Mouse (Mus musculus) heart, adult 2 months (tissue): Measurements from ENCODE around the gene Ror2. TPM values are rescaled to one million over a fixed set of nuclear protein-coding genes. Genes with fewer than 3 reads are reported as not detected.

ENCODE experiments used
- DNase-seq, 2 experiments: peaks; one replicate each; pipeline ENCODE4 v3.0.0; 2021
- H3K27ac ChIP-seq: fragments of 200-600 bp; 2 replicates; pipeline ENCODE4 v1.8.1; 2022
- H3K27me3 ChIP-seq: fragments of 200-500 bp; 2 replicates; pipeline ENCODE4 v1.6.1; 2012; ENCODE audit warnings: mild to moderate bottlenecking, low read length, inconsistent platforms, mixed read lengths; ENCODE audit not compliant: control insufficient read depth, insufficient read depth
- H3K36me3 ChIP-seq: fragments of 200-500 bp; 2 replicates; pipeline ENCODE4 v1.6.1; 2012; ENCODE audit warnings: low read length, inconsistent platforms; ENCODE audit not compliant: control insufficient read depth, insufficient read depth
- H3K4me1 ChIP-seq: fragments of 200-500 bp; 2 replicates; pipeline ENCODE4 v1.6.1; 2011; ENCODE audit warnings: low read length; ENCODE audit not compliant: control insufficient read depth, insufficient read depth
- H3K4me3 ChIP-seq: fragments of 200-600 bp; 2 replicates; pipeline ENCODE4 v1.8.1; 2022
- H3K79me2 ChIP-seq: fragments of 200-500 bp; replicated peaks from 2 replicates; pipeline ENCODE4 v1.6.1; 2012; ENCODE audit warnings: mild to moderate bottlenecking, inconsistent platforms, low read length, moderate library complexity, mixed read lengths; ENCODE audit not compliant: control insufficient read depth, insufficient read depth
- H3K9ac ChIP-seq: fragments of 200-500 bp; 2 replicates; pipeline ENCODE4 v1.6.1; 2012; ENCODE audit warnings: low read depth, mild to moderate bottlenecking, control low read depth, inconsistent platforms, low read length, mixed read lengths
- CTCF ChIP-seq: fragments of 200-600 bp; IDR thresholded peaks from 2 replicates; pipeline ENCODE4 v1.8.1; 2022; ENCODE audit warnings: antibody characterized with exemption, mild to moderate bottlenecking, moderate library complexity
- EP300 ChIP-seq: fragments of 200-500 bp; IDR thresholded peaks from 2 replicates; pipeline ENCODE4 v1.6.1; 2011; ENCODE audit warnings: low read depth, low read length, control low read depth; ENCODE audit not compliant: insufficient read depth
- POLR2A ChIP-seq: fragments of 200-500 bp; IDR thresholded peaks from 2 replicates; pipeline ENCODE4 v1.6.1; 2011; ENCODE audit warnings: mild to moderate bottlenecking, low read depth, low read length, control low read depth; ENCODE audit not compliant: insufficient read depth
- WGBS: fragments of 180-500 bp; shearing (Covaris S2); methylation state at CpG from one replicate; pipeline ENCODE4 v1.1.7; 2018; 5-methylcytosine and 5-hydroxymethylcytosine counted together
- intact Hi-C: fragments of 180-260 bp; cut with DNase I; formaldehyde crosslinking; loops from one replicate; pipeline ENCODE4 v1.15.1; 2025
- polyA plus RNA-seq: library from polyadenylated mRNA; depleted of rRNA; stranded (reverse); fragments of >200 nt; gene quantifications from 2 replicates; pipeline ENCODE4 v1.2.3, GENCODE M21; 2012
- total RNA-seq, 2 experiments: library from RNA; stranded (reverse); gene quantifications; 2 replicates each; pipeline ENCODE4 v1.2.3; 2021

Ror2 gene
- total and polyA plus RNA-seq, 3 experiments: 1.1 to 1.9 (median 1.5) TPM

DNA sequence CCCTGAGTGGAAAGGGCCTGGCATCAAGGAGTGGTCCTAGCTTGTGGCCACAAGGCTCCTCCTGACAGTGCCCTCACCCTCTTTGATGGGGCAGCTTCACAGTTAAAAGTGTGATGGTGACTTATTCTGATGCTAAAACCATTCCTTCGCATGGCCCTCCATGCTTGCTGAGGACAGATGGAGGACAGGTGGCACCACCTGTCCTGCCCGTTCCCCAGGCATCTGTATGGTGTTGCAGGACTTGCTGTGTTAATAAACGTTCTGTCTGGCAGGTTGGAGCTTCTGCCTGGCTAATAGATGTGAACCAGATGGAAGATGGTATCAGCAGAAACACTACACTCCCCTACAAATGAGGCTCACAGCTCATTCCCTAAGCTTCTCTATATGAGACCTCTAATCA lies 140.4 kb downstream of the Ror2 start:
- intact Hi-C loops: no loop called here
- no peaks in the 10 kb centered on the region for H3K36me3 ChIP-seq
- WGBS: 82% methylated on average over 3 of the region's 3 CpGs

DNA sequence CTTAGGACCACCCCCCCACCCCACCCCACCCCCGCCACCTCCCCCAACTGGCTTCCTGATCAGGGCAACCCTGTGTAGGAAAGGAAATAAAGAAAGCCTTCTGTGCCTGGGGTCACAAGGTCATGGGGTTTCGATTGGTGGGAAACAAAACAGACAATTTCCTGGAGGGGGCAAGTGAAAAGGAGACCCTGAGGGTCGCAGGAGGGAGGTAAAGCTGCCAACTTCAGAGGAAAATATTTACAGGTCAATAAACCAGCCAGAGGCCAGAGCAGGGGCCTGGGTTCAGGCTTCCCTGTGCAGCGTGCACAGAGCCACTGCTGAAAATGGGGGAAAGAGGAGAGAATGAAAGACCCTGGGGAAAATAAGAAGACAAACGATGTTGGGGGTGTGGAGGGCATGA lies 142.8 kb downstream of the Ror2 start:
- DNase-seq: no peak
- H3K9ac ChIP-seq: no peak overlapping the region
- H3K4me1 ChIP-seq: no peaks in the 10 kb centered on the region
- no peaks in the 10 kb centered on the region for H3K79me2 ChIP-seq
- H3K27ac ChIP-seq: no peak overlapping the region
- H3K27me3 ChIP-seq: no peaks in the 10 kb centered on the region
- no peak for TF ChIP-seq CTCF
- no peak for TF ChIP-seq POLR2A
- no peak for TF ChIP-seq EP300
- intact Hi-C loops: no loop called here
- H3K4me3 ChIP-seq: no peak overlapping the region
- WGBS: 55% methylated on average over 5 of the region's 5 CpGs
- H3K36me3 ChIP-seq: no peaks in the 10 kb centered on the region

More for the DNA sequence above, 140.4 kb downstream of the Ror2 start:
- Histone ChIP-seq H3K4me3 (no peak overlapping the region), H3K4me1 (no peaks in the 10 kb centered on the region), H3K79me2 (no peaks in the 10 kb centered on the region), H3K27ac (no peak overlapping the region), H3K27me3 (no peaks in the 10 kb centered on the region), H3K9ac (no peak overlapping the region)
- no peak for DNase-seq
- TF ChIP-seq CTCF (no peak), EP300 (no peak), POLR2A (no peak)

DNA sequence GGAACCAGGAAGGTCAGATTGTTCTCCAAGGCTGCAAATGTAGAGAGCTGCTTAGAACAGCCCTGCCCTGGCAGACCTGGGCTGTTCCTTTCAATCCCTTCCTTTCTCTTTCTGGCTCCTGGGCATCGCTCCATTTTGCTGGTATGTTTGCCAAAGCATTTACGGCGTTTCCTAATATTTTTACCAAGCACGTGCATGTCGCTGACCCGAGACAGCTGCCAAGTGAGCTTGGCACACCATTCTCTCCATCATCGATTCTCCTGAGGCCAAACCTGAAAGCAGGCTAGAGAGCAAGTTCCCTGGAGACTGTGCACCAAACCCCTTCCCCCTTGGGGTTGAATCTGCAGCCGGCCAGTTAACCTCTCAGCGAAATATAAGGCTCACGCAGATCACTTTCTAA lies 143.7 kb downstream of the Ror2 start:
- DNase-seq: no peak
- Histone ChIP-seq H3K36me3 (no peaks in the 10 kb centered on the region), H3K27ac (no peak overlapping the region), H3K9ac (no peak overlapping the region), H3K79me2 (no peaks in the 10 kb centered on the region), H3K4me1 (no peaks in the 10 kb centered on the region), H3K27me3 (no peaks in the 10 kb centered on the region), H3K4me3 (no peak overlapping the region)
- WGBS: 65% methylated on average over 10 of the region's 10 CpGs
- intact Hi-C loops: no loop called here
- no peak for TF ChIP-seq EP300
- TF ChIP-seq POLR2A: no peak

DNA sequence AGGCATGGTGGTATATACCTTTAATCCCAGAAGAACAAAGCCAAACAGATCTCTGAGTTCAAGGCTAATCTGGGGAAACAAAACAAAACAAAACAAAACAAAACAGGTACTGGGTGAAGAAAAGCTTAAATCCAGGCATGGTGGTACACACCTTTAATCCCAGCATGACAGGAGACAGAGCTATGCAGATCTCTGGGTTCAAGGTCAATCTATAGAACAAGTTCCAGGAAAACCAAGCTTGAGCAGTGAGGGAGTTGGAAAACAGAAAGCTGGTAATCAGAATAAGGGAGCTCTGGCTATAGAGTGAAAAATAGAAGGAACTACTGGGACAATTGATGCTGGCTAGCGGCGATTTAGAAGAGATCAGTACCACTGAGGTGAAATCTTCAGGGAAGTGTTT lies 145.6 kb downstream of the Ror2 start:
- Histone ChIP-seq H3K27me3 (no peaks in the 10 kb centered on the region), H3K79me2 (no peaks in the 10 kb centered on the region), H3K36me3 (no peaks in the 10 kb centered on the region), H3K27ac (no peak overlapping the region), H3K4me3 (no peak overlapping the region), H3K4me1 (no peaks in the 10 kb centered on the region), H3K9ac (no peak overlapping the region)
- TF ChIP-seq EP300 (no peak), CTCF (no peak), POLR2A (no peak)
- intact Hi-C loops: no loop called here
- 96% methylated on average over 2 of the region's 2 CpGs for WGBS
- no peak for DNase-seq

DNA sequence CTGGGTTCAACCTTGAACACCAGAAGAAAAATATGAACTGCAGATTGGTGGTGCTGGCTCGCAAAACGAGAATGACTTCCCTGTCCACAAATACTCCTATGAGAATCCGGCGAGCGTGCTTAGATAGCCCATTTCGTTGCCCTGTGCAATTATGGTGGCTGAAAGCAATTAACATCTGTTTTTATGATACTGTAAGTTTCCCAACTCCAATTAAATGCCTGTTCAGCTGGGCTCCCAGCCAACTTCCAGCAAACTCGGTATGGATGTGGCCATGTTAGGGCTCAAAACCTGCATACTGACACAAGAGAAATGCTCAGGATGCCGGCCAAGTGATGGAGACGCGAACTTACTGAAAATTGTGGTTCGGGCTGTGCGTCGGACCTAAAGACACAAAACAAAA lies 155.4 kb downstream of the Ror2 start:
- Histone ChIP-seq H3K27me3 (no peaks in the 10 kb centered on the region), H3K9ac (no peak overlapping the region), H3K27ac (no peak overlapping the region), H3K79me2 (no peaks in the 10 kb centered on the region), H3K36me3 (no peaks in the 10 kb centered on the region), H3K4me1 (no peaks in the 10 kb centered on the region), H3K4me3 (no peak overlapping the region)
- TF ChIP-seq EP300: no peak
- TF ChIP-seq CTCF: no peak
- no peak for TF ChIP-seq POLR2A
- 77% methylated on average over 13 of the region's 13 CpGs for WGBS
- intact Hi-C loops: no loop called here
- no peak for DNase-seq

DNA sequence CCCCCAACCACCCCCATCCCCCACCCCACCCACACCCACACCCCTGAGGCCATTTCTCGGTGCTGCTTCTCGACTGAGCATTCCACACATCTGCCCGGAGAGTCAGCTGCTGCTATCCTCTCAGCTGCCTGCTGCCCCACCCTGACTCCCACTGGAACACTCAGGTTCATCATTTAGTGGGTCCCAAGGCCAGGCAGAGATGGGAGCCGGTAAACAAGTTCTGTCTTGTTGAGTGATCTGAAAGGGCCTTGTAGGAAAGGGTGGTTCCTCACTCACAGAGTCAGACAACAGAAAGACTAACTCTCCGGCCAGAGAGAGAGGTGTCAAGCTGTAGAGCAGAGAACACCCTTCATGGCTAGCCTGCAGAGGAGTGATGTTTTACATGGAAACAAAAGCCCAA lies 155.9 kb downstream of the Ror2 start:
- Histone ChIP-seq H3K27ac (no peak overlapping the region), H3K36me3 (no peaks in the 10 kb centered on the region), H3K9ac (no peak overlapping the region), H3K4me1 (no peaks in the 10 kb centered on the region), H3K79me2 (no peaks in the 10 kb centered on the region), H3K4me3 (no peak overlapping the region), H3K27me3 (no peaks in the 10 kb centered on the region)
- 78% methylated on average over 5 of the region's 5 CpGs for WGBS
- DNase-seq: no peak
- TF ChIP-seq CTCF (no peak), POLR2A (no peak), EP300 (no peak)
- intact Hi-C loops: no loop called here
